Comparison of ENCODE assay signal across 12 mouse cellular contexts in the genomic region with DNA sequence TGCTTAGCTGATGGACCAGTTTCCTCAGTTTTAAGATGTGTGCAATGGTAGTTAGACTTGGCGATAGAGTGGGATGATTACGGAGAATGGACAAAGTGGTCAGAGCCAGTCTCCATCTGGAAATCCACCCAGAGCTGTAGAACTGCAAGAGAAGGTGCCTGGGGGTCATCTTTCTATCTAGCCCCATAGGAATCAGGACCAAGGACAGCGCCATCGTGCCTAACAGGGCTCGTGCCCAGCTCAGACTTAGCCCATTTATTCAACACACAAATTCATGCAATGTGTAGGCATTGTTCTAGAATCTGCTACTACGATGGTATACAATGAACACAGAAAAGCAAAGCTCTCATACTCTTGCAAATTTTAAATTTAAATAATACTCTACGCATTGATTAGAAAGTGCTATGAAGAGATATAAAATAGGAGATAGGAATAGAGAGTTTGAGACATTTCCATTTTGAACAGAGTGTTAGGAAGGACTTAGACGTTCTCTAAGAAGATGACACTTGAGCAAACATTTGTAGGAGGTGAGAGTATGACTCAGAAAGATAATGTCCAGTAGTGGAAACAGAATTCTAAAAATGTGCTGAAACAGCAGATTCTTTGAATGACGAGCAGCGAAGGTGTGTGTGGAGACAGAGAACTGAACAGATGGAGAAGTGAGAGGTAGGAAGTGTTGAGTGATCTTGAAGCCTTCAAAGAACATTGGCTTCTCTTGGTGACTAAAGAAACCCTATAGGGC. TPM values are rescaled to one million over a fixed set of nuclear protein-coding genes. Genes with fewer than 3 reads are reported as not detected.
DNase-seq lines count a peak whose midpoint lies in the region; ATAC-seq and TF ChIP-seq lines count a peak whose summit lies in the region.
"Had no signal": no experiment of that assay in that cellular context is flagged by ENCODE, and none has a peak within 500 bp of the region (broad histone marks: within the 10 kb centered on the region; RNA-seq: fewer than 3 reads in every experiment).

No protein-coding gene starts in this region.

- H3K9me3 ChIP-seq in forebrain, embryonic 13.5 days (replicated peaks) = no peaks in the 10 kb centered on the region
- H3K9me3 ChIP-seq: embryonic facial prominence, embryonic 15.5 days; heart, embryonic 13.5 days; limb, embryonic 12.5 days had no signal

- no peak overlapping the region for H3K4me2 ChIP-seq in forebrain, embryonic 13.5 days
- H3K4me2 ChIP-seq: embryonic facial prominence, embryonic 15.5 days; heart, embryonic 13.5 days; limb, embryonic 12.5 days had no signal

- no peaks in the 10 kb centered on the region for H3K27me3 ChIP-seq in forebrain, embryonic 13.5 days
- H3K27me3 ChIP-seq: embryonic facial prominence, embryonic 15.5 days; heart, embryonic 13.5 days; limb, embryonic 12.5 days; Patski had no signal

- H3K9ac ChIP-seq in forebrain, embryonic 13.5 days = no peak overlapping the region
- H3K9ac ChIP-seq: embryonic facial prominence, embryonic 15.5 days; heart, embryonic 13.5 days; limb, embryonic 12.5 days had no signal

- no peak for TF ChIP-seq CTCF in gastrocnemius, adult 2 months (IDR thresholded peaks at IDR 0.05)

- WGBS in forebrain, embryonic 13.5 days = 56% methylated on average over 10 of the region's 10 CpGs

- peak; percentile 25 for DNase-seq in gastrocnemius, postnatal 10 days
- no peak for DNase-seq in gastrocnemius, postnatal 36 days
- DNase-seq in right cerebral cortex, adult 18-20 months = peak; percentile 5
- no peak for DNase-seq in right cerebral cortex, postnatal 36 days (ENCODE audit: low spot score in 2 of 2)
- peak; percentile 71 for DNase-seq in embryo, embryonic 11 days
- DNase-seq in retina, embryonic 14.5 days (ENCODE audit: low spot score) = peak; percentile 70
- no peak for DNase-seq in gastrocnemius, adult 2 months

- intact Hi-C loops in gastrocnemius, postnatal 36 days (cut with DNase I) = no loop called here
- intact Hi-C loops in gastrocnemius, adult 2 months (cut with DNase I) = no loop called here

- H3K4me3 ChIP-seq in forebrain, embryonic 13.5 days = no peak overlapping the region
- no peak overlapping the region for H3K4me3 ChIP-seq in gastrocnemius, adult 2 months
- H3K4me3 ChIP-seq: embryonic facial prominence, embryonic 15.5 days; heart, embryonic 13.5 days; limb, embryonic 12.5 days had no signal

- no peaks in the 10 kb centered on the region for H3K4me1 ChIP-seq in forebrain, embryonic 13.5 days
- H3K4me1 ChIP-seq: embryonic facial prominence, embryonic 15.5 days; heart, embryonic 13.5 days; limb, embryonic 12.5 days had no signal

- H3K36me3 ChIP-seq in forebrain, embryonic 13.5 days (ENCODE audit: poor library complexity, severe bottlenecking) = no peaks in the 10 kb centered on the region
- H3K36me3 ChIP-seq: embryonic facial prominence, embryonic 15.5 days; heart, embryonic 13.5 days; limb, embryonic 12.5 days had no signal

- H3K27ac ChIP-seq in forebrain, embryonic 13.5 days = no peak overlapping the region
- H3K27ac ChIP-seq in gastrocnemius, adult 2 months = no peak overlapping the region
- H3K27ac ChIP-seq: embryonic facial prominence, embryonic 15.5 days; heart, embryonic 13.5 days; limb, embryonic 12.5 days had no signal

- ATAC-seq in forebrain, embryonic 13.5 days = no peak
- ATAC-seq: Patski had no signal

RNA-seq across cellular contexts. Expression of a gene that starts 2.0 kb away (rescaled TPM):
- total RNA-seq in gastrocnemius, postnatal 10 days (2021) = not detected
- not detected for total RNA-seq in gastrocnemius, postnatal 36 days (2021)
- polyA plus RNA-seq in forebrain, embryonic 13.5 days (2015; fragmentation: Nextera tagmentation; extraction: Ambion mirVana) = not detected in 2 replicates
- not detected for total RNA-seq in gastrocnemius, adult 2 months (2021)
- polyA plus RNA-seq: heart, embryonic 13.5 days; limb, embryonic 12.5 days; Patski had no signal

RNA-seq across cellular contexts. Expression of a gene that starts 10.1 kb away (rescaled TPM):
- total RNA-seq in gastrocnemius, postnatal 10 days (2021) = not detected
- total RNA-seq in gastrocnemius, postnatal 36 days (2021) = not detected
- not detected in 2 replicates for polyA plus RNA-seq in forebrain, embryonic 13.5 days (2015; fragmentation: Nextera tagmentation; extraction: Ambion mirVana)
- not detected for total RNA-seq in gastrocnemius, adult 2 months (2021)
- polyA plus RNA-seq: heart, embryonic 13.5 days; limb, embryonic 12.5 days; Patski had no signal

RNA-seq across cellular contexts. Expression of a gene that starts 18.6 kb away (rescaled TPM):
- not detected for total RNA-seq in gastrocnemius, postnatal 10 days (2021)
- total RNA-seq in gastrocnemius, postnatal 36 days (2021) = not detected
- polyA plus RNA-seq in forebrain, embryonic 13.5 days (2015; fragmentation: Nextera tagmentation; extraction: Ambion mirVana) = not detected in 2 replicates
- total RNA-seq in gastrocnemius, adult 2 months (2021) = not detected
- polyA plus RNA-seq: heart, embryonic 13.5 days; limb, embryonic 12.5 days; Patski had no signal

RNA-seq across cellular contexts. Expression of a gene that starts 29.4 kb away (rescaled TPM):
- total RNA-seq in gastrocnemius, postnatal 10 days (2021) = not detected
- not detected for total RNA-seq in gastrocnemius, postnatal 36 days (2021)
- polyA plus RNA-seq in forebrain, embryonic 13.5 days (2015; fragmentation: Nextera tagmentation; extraction: Ambion mirVana) = not detected in 2 replicates
- total RNA-seq in gastrocnemius, adult 2 months (2021) = not detected
- polyA plus RNA-seq: limb, embryonic 12.5 days; Patski had no signal

RNA-seq across cellular contexts. Expression of a gene that starts 36.6 kb away (rescaled TPM):
- not detected for total RNA-seq in gastrocnemius, postnatal 10 days (2021)
- total RNA-seq in gastrocnemius, postnatal 36 days (2021) = not detected
- polyA plus RNA-seq in forebrain, embryonic 13.5 days (2015; fragmentation: Nextera tagmentation; extraction: Ambion mirVana) = not detected in 2 replicates
- not detected for total RNA-seq in gastrocnemius, adult 2 months (2021)
- polyA plus RNA-seq: heart, embryonic 13.5 days; limb, embryonic 12.5 days; Patski had no signal

Comparison
In these comparisons a context has a peak if more than half of its experiments do, and no peak if none do; other contexts are left out.
1. DNase-seq: peak in gastrocnemius, postnatal 10 days (single experiment), right cerebral cortex, adult 18-20 months (single experiment), embryo, embryonic 11 days (single experiment) and retina, embryonic 14.5 days (single experiment); none in gastrocnemius, postnatal 36 days (0 of 2), right cerebral cortex, postnatal 36 days (0 of 2) and gastrocnemius, adult 2 months (single experiment).